Mouse (Mus musculus): ENCODE measurements around the gene Fam169b.

Gene Fam169b

DNA sequence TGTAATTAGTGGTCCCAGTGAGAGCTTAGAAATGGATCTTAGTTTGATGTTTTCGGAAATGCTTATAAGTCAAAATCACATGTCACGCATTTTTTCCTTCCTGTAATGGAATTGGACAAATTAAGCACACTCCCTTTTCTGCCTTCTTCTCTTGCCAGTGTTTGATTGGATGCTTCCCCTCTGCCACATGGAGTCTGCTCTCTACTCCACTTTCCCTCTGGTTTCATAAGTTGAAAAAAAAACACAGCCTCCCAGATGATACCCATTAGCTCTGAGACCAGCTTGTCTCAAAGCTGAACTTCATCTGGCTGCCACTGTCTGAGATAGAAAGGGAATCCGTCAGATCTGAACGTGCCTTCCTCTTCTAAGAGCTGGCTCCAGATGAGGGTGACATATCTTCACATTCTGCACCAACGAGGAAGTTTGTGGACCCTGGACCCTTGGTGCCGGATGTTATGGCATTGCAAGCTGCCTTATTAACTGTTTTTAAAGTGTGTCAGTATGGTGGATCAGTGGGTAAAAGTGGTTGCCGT lies 52.6 kb downstream of the Fam169b start:
- Histone ChIP-seq H3K9me3 (ENCODE audit: low read length) (no peaks in the 10 kb centered on the region), H3K4me3 (replicated peaks; ENCODE audit: low read length) (no peak overlapping the region), H3K27me3 (ENCODE audit: insufficient read depth, low read length) (no peaks in the 10 kb centered on the region), H3K4me1 (replicated peaks; ENCODE audit: low read depth, low read length) (no peaks in the 10 kb centered on the region), H3K36me3 (ENCODE audit: insufficient read depth, low read length) (0 out of 2 replicates have a peak, but pooled peaks cover 5% of the 10 kb centered on the region)
- TF ChIP-seq NANOG (IDR thresholded peaks at IDR 0.05; ENCODE audit: borderline replicate concordance, low read length) = no peak
- no peak for TF ChIP-seq CTCF (conservative IDR thresholded peaks at IDR 0.05; ENCODE audit: low read length)
- TF ChIP-seq POU5F1 (IDR thresholded peaks at IDR 0.05; ENCODE audit: borderline replicate concordance, low read length) = no peak

DNA sequence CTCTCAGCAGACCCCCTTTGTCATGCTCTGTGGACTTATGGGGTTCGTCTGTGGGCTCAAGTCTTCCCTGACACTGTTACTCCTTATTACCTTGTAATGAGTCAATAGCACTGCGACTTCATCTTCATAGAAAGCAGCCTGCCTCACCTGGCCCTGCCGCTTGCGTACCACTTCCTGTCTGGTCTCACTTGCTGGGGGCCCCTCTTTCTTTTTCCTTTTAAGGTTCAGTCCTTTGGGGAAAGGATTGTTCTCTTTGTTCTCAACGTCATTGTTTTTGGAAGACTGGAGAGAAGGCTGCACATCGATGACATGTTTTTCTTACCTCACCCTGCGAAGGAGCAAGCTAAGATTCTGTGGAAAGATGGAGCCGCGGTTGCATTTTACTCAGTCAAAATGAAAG lies 55.4 kb downstream of the Fam169b start:
- no peaks in the 10 kb centered on the region for H3K9me3 ChIP-seq (ENCODE audit: low read length)
- H3K36me3 ChIP-seq (ENCODE audit: insufficient read depth, low read length) = 0 out of 2 replicates have a peak, but pooled peaks cover 5% of the 10 kb centered on the region
- no peak overlapping the region for H3K4me3 ChIP-seq (replicated peaks; ENCODE audit: low read length)
- no peaks in the 10 kb centered on the region for H3K27me3 ChIP-seq (ENCODE audit: insufficient read depth, low read length)
- TF ChIP-seq POU5F1 (IDR thresholded peaks at IDR 0.05; ENCODE audit: borderline replicate concordance, low read length) (no peak), NANOG (IDR thresholded peaks at IDR 0.05; ENCODE audit: borderline replicate concordance, low read length) (no peak)
- no peaks in the 10 kb centered on the region for H3K4me1 ChIP-seq (replicated peaks; ENCODE audit: low read depth, low read length)

DNA sequence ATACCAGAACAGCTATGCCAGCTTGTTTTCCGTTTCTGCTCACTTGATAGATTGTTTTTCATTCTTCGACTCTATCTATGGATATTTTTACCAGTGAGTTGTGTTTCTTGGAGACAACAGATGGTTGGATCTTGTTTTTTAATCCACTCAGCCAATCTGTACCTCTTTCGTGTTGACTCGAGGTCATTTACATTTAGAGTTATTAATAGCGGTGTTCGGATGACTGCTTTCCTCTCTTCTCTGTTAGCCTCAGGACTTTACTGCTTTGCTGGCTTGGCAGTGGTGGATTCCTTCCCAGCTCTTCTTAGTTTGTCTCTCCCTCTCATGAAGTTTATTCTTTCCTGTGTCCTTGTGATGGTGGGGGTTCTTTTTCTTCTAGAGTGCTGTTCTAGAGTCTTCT lies 59.2 kb downstream of the Fam169b start:
- peaks cover 3% of the 10 kb centered on the region for H3K36me3 ChIP-seq (ENCODE audit: insufficient read depth, low read length)
- no peaks in the 10 kb centered on the region for H3K27me3 ChIP-seq (ENCODE audit: insufficient read depth, low read length)
- no peaks in the 10 kb centered on the region for H3K9me3 ChIP-seq (ENCODE audit: low read length)
- no peaks in the 10 kb centered on the region for H3K4me1 ChIP-seq (replicated peaks; ENCODE audit: low read depth, low read length)
- no peak for TF ChIP-seq NANOG (IDR thresholded peaks at IDR 0.05; ENCODE audit: borderline replicate concordance, low read length)
- TF ChIP-seq CTCF (conservative IDR thresholded peaks at IDR 0.05; ENCODE audit: low read length) = no peak
- TF ChIP-seq POU5F1 (IDR thresholded peaks at IDR 0.05; ENCODE audit: borderline replicate concordance, low read length) = no peak
- no peak overlapping the region for H3K4me3 ChIP-seq (replicated peaks; ENCODE audit: low read length)

DNA sequence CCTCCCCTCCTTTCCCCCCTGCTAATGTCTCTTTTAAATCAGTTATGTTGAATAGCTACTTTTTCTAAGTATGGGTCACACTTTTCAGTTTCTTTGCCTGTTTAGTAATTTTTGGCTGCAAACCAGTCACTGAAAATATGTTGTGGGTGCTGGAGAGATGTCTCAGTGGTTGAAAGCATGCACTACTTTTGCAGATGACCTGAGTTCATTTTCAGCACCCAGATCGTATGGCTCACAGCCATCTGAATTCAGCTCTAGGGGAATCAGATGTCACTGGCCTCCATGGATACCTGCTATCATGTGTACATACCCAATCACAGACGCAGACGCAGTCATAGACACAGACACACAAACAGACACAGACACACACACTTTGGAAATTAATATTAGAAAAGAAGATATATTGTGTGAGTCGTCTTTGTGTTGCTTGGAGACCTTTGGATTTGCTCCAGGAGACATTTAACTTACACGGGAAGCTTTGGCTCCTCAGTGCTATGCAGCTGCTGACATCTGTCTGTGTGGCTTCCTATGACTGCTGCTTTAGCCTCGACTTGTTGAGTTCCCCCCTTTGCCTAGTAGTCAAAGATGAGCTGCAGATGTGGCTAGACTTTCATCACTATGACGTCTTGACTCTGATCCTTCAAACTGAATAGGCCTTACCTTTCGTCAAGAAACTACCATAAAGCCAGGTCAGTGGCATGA lies 63.6 kb downstream of the Fam169b start:
- H3K4me3 ChIP-seq (replicated peaks; ENCODE audit: low read length) = no peak overlapping the region
- H3K36me3 ChIP-seq (ENCODE audit: insufficient read depth, low read length) = peaks cover 3% of the 10 kb centered on the region
- H3K4me1 ChIP-seq (replicated peaks; ENCODE audit: low read depth, low read length) = no peaks in the 10 kb centered on the region

DNA sequence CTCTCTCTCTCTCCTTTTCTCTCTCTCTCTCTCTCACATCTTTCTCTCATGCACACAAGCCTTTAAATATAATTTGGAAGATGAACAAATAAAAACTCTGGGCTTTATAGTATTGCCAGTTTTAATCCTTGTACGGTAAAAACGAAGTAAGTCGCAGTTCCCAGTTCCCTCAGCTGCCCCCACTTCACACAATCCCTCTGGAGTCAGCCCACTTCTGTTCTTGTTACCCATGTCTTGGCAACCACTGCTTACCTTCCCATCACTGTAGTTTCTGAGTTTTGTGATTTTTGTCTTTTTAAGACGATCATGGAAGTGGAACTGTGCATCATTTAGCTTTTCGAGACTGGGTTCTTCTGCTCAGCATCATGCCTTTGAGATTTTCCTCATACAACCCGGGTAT lies 65.0 kb downstream of the Fam169b start:
- Histone ChIP-seq H3K4me1 (replicated peaks; ENCODE audit: low read depth, low read length) (no peaks in the 10 kb centered on the region), H3K4me3 (replicated peaks; ENCODE audit: low read length) (no peak overlapping the region), H3K9me3 (ENCODE audit: low read length) (no peaks in the 10 kb centered on the region), H3K36me3 (ENCODE audit: insufficient read depth, low read length) (peaks cover 3% of the 10 kb centered on the region), H3K27me3 (ENCODE audit: insufficient read depth, low read length) (no peaks in the 10 kb centered on the region)
- TF ChIP-seq POU5F1 (IDR thresholded peaks at IDR 0.05; ENCODE audit: borderline replicate concordance, low read length) (no peak), CTCF (conservative IDR thresholded peaks at IDR 0.05; ENCODE audit: low read length) (no peak), NANOG (IDR thresholded peaks at IDR 0.05; ENCODE audit: borderline replicate concordance, low read length) (no peak)

More for the DNA sequence above, 63.6 kb downstream of the Fam169b start:
- H3K9me3 ChIP-seq (ENCODE audit: low read length) = no peaks in the 10 kb centered on the region
- TF ChIP-seq NANOG (IDR thresholded peaks at IDR 0.05; ENCODE audit: borderline replicate concordance, low read length) (no peak), CTCF (conservative IDR thresholded peaks at IDR 0.05; ENCODE audit: low read length) (no peak), POU5F1 (IDR thresholded peaks at IDR 0.05; ENCODE audit: borderline replicate concordance, low read length) (no peak)
- no peaks in the 10 kb centered on the region for H3K27me3 ChIP-seq (ENCODE audit: insufficient read depth, low read length)

DNA sequence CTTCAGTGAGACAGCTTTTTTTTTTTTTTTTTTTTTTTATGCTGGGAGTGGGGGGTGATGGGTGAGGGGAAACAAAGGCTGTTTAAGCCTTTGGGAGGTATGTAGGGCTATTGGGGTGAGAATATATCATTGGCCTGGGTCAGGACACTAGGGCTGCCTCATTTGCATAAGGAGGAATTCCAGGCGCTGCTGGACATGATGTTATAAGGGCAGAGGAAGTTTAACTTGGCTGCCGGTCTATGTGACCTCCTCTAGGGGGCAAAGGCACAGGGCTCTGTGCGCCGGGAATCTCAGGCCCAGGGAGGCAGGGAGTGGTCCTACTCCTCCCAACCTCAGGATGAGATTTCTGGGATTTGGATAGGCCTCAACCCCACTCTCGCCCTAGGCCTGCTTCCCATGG lies 70.9 kb downstream of the Fam169b start:
- peaks cover 7% of the 10 kb centered on the region for H3K4me1 ChIP-seq (replicated peaks; ENCODE audit: low read depth, low read length)
- no peaks in the 10 kb centered on the region for H3K27me3 ChIP-seq (ENCODE audit: insufficient read depth, low read length)
- H3K9me3 ChIP-seq (ENCODE audit: low read length) = no peaks in the 10 kb centered on the region
- H3K4me3 ChIP-seq (replicated peaks; ENCODE audit: low read length) = no peak overlapping the region
- no peaks in the 10 kb centered on the region for H3K36me3 ChIP-seq (ENCODE audit: insufficient read depth, low read length)
- TF ChIP-seq NANOG (IDR thresholded peaks at IDR 0.05; ENCODE audit: borderline replicate concordance, low read length) (no peak), CTCF (conservative IDR thresholded peaks at IDR 0.05; ENCODE audit: low read length) (0 out of 2 replicates have a peak, but pooled peaks have one; percentile 12)

DNA sequence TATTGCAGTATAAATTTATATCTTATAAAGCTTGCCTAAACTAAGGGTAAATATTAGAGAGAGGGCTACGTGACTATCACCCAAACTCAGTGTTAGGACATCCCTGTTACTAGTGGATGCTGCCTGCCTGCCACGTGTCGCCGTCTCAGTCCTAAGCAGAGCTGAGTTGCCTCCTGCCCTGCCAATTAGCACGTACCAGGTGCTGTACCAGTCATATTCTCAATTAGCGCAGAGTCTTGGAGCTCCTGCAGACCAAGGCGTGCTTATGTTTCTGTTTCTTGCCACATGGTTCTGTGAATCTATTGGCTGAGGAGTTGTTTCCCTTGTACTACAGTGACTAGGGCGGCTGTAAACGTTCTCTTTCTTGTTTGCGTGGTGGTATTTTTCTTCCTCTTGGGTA lies 72.3 kb downstream of the Fam169b start:
- H3K4me1 ChIP-seq (replicated peaks; ENCODE audit: low read depth, low read length) = peaks cover 7% of the 10 kb centered on the region
- H3K9me3 ChIP-seq (ENCODE audit: low read length) = peaks cover 10% of the 10 kb centered on the region
- no peak for TF ChIP-seq CTCF (conservative IDR thresholded peaks at IDR 0.05; ENCODE audit: low read length)
- no peak for TF ChIP-seq POU5F1 (IDR thresholded peaks at IDR 0.05; ENCODE audit: borderline replicate concordance, low read length)
- TF ChIP-seq NANOG (IDR thresholded peaks at IDR 0.05; ENCODE audit: borderline replicate concordance, low read length) = no peak

DNA sequence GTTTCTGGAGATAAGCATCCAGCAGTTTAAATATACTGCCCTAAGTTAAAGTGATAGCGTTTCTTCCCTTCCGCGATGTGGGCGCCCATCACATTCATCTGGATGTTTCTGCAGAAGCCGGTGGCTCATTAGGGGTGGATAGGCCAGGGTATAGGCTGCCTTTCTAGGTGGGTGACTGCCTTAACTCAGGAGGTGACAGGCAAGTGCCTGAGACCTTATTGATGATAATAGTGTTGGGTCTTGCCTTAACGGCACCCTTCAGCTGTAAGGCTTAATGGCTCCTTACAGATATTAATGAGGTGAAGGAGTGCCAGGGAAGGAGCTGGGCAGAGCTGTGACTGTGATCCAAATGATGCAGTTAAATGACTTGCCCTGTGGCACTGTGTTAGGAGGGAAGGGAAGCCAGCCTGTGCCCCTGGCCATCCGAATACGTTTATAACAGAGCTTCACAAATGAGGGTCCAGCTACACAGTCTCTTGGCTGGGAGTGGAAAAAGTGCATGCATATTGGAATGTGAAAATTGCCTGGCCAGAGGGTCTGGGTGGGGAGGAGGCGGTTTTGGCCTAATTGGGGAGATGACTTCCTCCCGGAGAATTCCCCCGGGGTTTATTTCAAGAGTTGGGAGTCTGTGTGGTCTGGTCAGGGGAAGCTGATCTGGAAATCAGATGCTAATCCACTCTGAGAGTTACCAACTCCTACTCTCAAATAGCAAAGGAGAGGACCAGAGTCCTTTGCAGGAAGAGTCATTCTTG lies 81.9 kb downstream of the Fam169b start:
- TF ChIP-seq CTCF (conservative IDR thresholded peaks at IDR 0.05; ENCODE audit: low read length) (no peak), POU5F1 (IDR thresholded peaks at IDR 0.05; ENCODE audit: borderline replicate concordance, low read length) (no peak), NANOG (IDR thresholded peaks at IDR 0.05; ENCODE audit: borderline replicate concordance, low read length) (no peak)
- Histone ChIP-seq H3K4me1 (replicated peaks; ENCODE audit: low read depth, low read length) (0 out of 2 replicates have a peak, but pooled peaks cover 3% of the 10 kb centered on the region), H3K36me3 (ENCODE audit: insufficient read depth, low read length) (peaks cover 16% of the 10 kb centered on the region), H3K4me3 (replicated peaks; ENCODE audit: low read length) (no peak overlapping the region), H3K27me3 (ENCODE audit: insufficient read depth, low read length) (peaks cover 4% of the 10 kb centered on the region; the same call in 1 of the 2 replicates), H3K9me3 (ENCODE audit: low read length) (peaks cover 10% of the 10 kb centered on the region)

More for the DNA sequence above, 72.3 kb downstream of the Fam169b start:
- no peak overlapping the region for H3K4me3 ChIP-seq (replicated peaks; ENCODE audit: low read length)
- H3K36me3 ChIP-seq (ENCODE audit: insufficient read depth, low read length) = peaks cover 11% of the 10 kb centered on the region
- no peaks in the 10 kb centered on the region for H3K27me3 ChIP-seq (ENCODE audit: insufficient read depth, low read length)
